Mouse (Mus musculus) MEL (cell line): ENCODE results near the gene Aldh1a1.

Experiments used
- BHLHE40 ChIP-seq: IDR thresholded peaks from 2 replicates; pipeline ENCODE4 v1.6.1; 2012; ENCODE audit warnings: low read depth, mild to moderate bottlenecking, inconsistent platforms, low read length, improper control_type of control experiment, borderline replicate concordance
- CTCF ChIP-seq, 3 experiments: IDR thresholded peaks in 2 of 3; conservative IDR thresholded peaks in 1 of 3; 2 replicates each; pipeline ENCODE4 v1.5.1; 2011 to 2012; ENCODE audit warnings: low read length in 3 of 3, low read depth in 2 of 3, mild to moderate bottlenecking in 2 of 3, improper control_type of control experiment in 1 of 3, inconsistent platforms in 1 of 3, mixed read lengths in 1 of 3, moderate library complexity in 1 of 3; ENCODE audit not compliant: control insufficient read depth in 1 of 3, insufficient read depth in 1 of 3, poor library complexity in 1 of 3, severe bottlenecking in 1 of 3
- EP300 ChIP-seq, 2 experiments: IDR thresholded peaks; 2 replicates each; pipeline ENCODE4 v1.6.1; 2011; ENCODE audit warnings: improper control_type of control experiment in 2 of 2, low read length in 2 of 2, low read depth in 1 of 2, mild to moderate bottlenecking in 1 of 2
- KAT2A ChIP-seq: conservative IDR thresholded peaks from 2 replicates; pipeline ENCODE4 v1.6.1; 2012; ENCODE audit warnings: low read depth, low read length, improper control_type of control experiment, inconsistent platforms
- MXI1 ChIP-seq: IDR thresholded peaks from 2 replicates; pipeline ENCODE4 v1.6.1; 2011; ENCODE audit warnings: mild to moderate bottlenecking, low read depth, low read length, improper control_type of control experiment
- POLR2AphosphoS2 ChIP-seq: IDR thresholded peaks from 2 replicates; pipeline ENCODE4 v1.6.1; 2011; ENCODE audit warnings: low read length, improper control_type of control experiment
- POLR2AphosphoS5 ChIP-seq: IDR thresholded peaks from 2 replicates; pipeline ENCODE4 v1.6.1; 2012; ENCODE audit warnings: low read depth, borderline replicate concordance, mild to moderate bottlenecking, inconsistent platforms, low read length, moderate library complexity, mixed read lengths
- SIN3A ChIP-seq: IDR thresholded peaks from 2 replicates; pipeline ENCODE4 v1.6.1; 2012; ENCODE audit warnings: low read length, improper control_type of control experiment, inconsistent platforms
- TBP ChIP-seq: IDR thresholded peaks from 2 replicates; pipeline ENCODE4 v1.8.0; 2011; ENCODE audit warnings: low read depth, low read length, improper control_type of control experiment
- ZNF384 ChIP-seq: IDR thresholded peaks from 2 replicates; pipeline ENCODE4 v1.6.1; 2012; ENCODE audit warnings: low read depth, mild to moderate bottlenecking, inconsistent platforms, low read length, improper control_type of control experiment

- TF ChIP-seq ZNF384 (no peak), EP300 (IDR thresholded peaks at IDR 0.05; ENCODE audit: low read depth in 1 of 2, low read length in 2 of 2) (no peak), POLR2AphosphoS5 (no peak), BHLHE40 (no peak), CTCF (IDR thresholded peaks at IDR 0.05 in 2 of 3, conservative IDR thresholded peaks at IDR 0.05 in 1 of 3; ENCODE audit: control insufficient read depth in 1 of 3, insufficient read depth in 1 of 3, low read depth in 2 of 3, low read length in 3 of 3, poor library complexity in 1 of 3, severe bottlenecking in 1 of 3) (no peak), TBP (no peak), KAT2A (no peak), MXI1 (no peak), POLR2AphosphoS2 (no peak), SIN3A (no peak)
These were observed 21.3 kb downstream of the Aldh1a1 start for GRCm38 (mm10) chr19:20513688-20514361.
